Mouse (Mus musculus): Measurements from ENCODE around the gene Hook1. TPM values are rescaled to one million over a fixed set of nuclear protein-coding genes. Genes with fewer than 3 reads are reported as not detected.

The Hook1 gene
- polyA plus RNA-seq, 1 experiment from 2014 or later: 13.0 TPM

DNA sequence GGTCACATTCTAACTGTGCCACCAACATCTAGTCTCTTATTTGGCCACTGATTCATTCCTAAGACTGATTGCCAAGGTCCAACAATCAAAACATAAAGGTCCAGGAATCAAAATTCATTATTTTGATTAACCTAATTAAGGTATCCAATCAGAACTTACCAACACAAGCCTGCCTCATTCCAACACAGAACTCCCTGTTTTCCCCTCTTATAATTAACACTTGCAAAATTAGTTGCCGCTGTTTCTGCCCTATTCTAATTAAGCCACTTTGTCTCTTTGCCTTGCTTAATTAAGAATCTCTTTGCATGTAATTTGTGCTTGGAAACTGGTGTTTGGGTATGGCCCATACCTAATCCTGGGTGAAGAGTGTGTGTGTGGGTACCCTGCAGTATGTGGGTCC lies 37.1 kb upstream of the Hook1 start:
- no peaks in the 10 kb centered on the region for H3K9me3 ChIP-seq (ENCODE audit: control insufficient read depth, low read length)
- ATAC-seq (ENCODE audit: low FRiP score, low TSS enrichment) (no peak), DNase-seq (ENCODE audit: low spot score) (no peak)
- H3K36me3 ChIP-seq (ENCODE audit: control insufficient read depth, insufficient read depth, low read length): no peaks in the 10 kb centered on the region
- no peak overlapping the region for H3K27ac ChIP-seq (replicated peaks)
- TF ChIP-seq EP300 (optimal IDR thresholded peaks at IDR 0.05): no peak
- TF ChIP-seq CTCF (IDR thresholded peaks at IDR 0.05; ENCODE audit: low read depth): no peak
- no peak overlapping the region for H3K4me2 ChIP-seq (replicated peaks; ENCODE audit: low read depth)
- H3K27me3 ChIP-seq (ENCODE audit: control insufficient read depth, insufficient read depth, low read length): no peaks in the 10 kb centered on the region
- H3K4me3 ChIP-seq (ENCODE audit: low read depth, low read length): no peak overlapping the region
- 93% methylated on average over 1 of the region's 1 CpGs for WGBS
- no peak overlapping the region for H3K9ac ChIP-seq (ENCODE audit: low read length)
- H3K4me1 ChIP-seq (replicated peaks; ENCODE audit: control insufficient read depth, insufficient read depth): no peaks in the 10 kb centered on the region

DNA sequence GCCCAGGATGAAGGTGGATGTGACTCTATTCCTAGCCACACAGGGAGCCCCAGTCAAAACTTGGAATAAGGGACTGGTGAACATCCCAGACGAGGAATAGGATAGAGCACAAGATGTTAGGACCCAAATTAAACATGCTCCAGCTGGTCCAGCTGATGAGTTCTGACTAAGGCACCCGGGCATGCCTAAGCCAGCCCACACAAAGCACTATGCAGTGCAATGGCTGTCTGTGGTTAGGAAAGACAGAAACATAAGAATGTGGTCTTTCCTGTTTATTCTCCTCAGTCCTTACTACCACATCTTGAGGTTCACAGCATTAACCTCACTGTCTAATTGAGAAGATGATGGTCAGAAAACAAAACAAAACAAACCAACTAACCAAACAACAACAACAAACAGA lies 35.7 kb upstream of the Hook1 start:
- no peak overlapping the region for H3K9ac ChIP-seq (ENCODE audit: low read length)
- H3K36me3 ChIP-seq (ENCODE audit: control insufficient read depth, insufficient read depth, low read length): no peaks in the 10 kb centered on the region
- no peak overlapping the region for H3K4me3 ChIP-seq (ENCODE audit: low read depth, low read length)
- DNase-seq (ENCODE audit: low spot score) (no peak), ATAC-seq (ENCODE audit: low FRiP score, low TSS enrichment) (no peak; the same call in 1 of the 2 replicates)
- no peaks in the 10 kb centered on the region for H3K4me1 ChIP-seq (replicated peaks; ENCODE audit: control insufficient read depth, insufficient read depth)
- WGBS: 48% methylated on average over 2 of the region's 2 CpGs
- no peak overlapping the region for H3K27ac ChIP-seq (replicated peaks)
- no peak overlapping the region for H3K4me2 ChIP-seq (replicated peaks; ENCODE audit: low read depth)
- no peaks in the 10 kb centered on the region for H3K27me3 ChIP-seq (ENCODE audit: control insufficient read depth, insufficient read depth, low read length)
- TF ChIP-seq CTCF (IDR thresholded peaks at IDR 0.05; ENCODE audit: low read depth) (no peak), EP300 (optimal IDR thresholded peaks at IDR 0.05) (no peak)
- H3K9me3 ChIP-seq (ENCODE audit: control insufficient read depth, low read length): no peaks in the 10 kb centered on the region

- DNase-seq (ENCODE audit: low spot score) (no peak), ATAC-seq (ENCODE audit: low FRiP score, low TSS enrichment) (no peak)
- 77% methylated on average over 9 of the region's 9 CpGs for WGBS
- H3K27ac ChIP-seq (replicated peaks): no peak overlapping the region
- H3K4me3 ChIP-seq (ENCODE audit: low read depth, low read length): no peak overlapping the region
- TF ChIP-seq CTCF (IDR thresholded peaks at IDR 0.05; ENCODE audit: low read depth): no peak
- TF ChIP-seq EP300 (optimal IDR thresholded peaks at IDR 0.05): no peak
- H3K27me3 ChIP-seq (ENCODE audit: control insufficient read depth, insufficient read depth, low read length): no peaks in the 10 kb centered on the region
- no peaks in the 10 kb centered on the region for H3K36me3 ChIP-seq (ENCODE audit: control insufficient read depth, insufficient read depth, low read length)
- H3K4me1 ChIP-seq (replicated peaks; ENCODE audit: control insufficient read depth, insufficient read depth): no peaks in the 10 kb centered on the region
- no peak overlapping the region for H3K9ac ChIP-seq (ENCODE audit: low read length)
- no peak overlapping the region for H3K4me2 ChIP-seq (replicated peaks; ENCODE audit: low read depth)
- no peaks in the 10 kb centered on the region for H3K9me3 ChIP-seq (ENCODE audit: control insufficient read depth, low read length)
Observed at GRCm38 (mm10) chr4:95933801-95934356, 33.2 kb upstream of the Hook1 start.

DNA sequence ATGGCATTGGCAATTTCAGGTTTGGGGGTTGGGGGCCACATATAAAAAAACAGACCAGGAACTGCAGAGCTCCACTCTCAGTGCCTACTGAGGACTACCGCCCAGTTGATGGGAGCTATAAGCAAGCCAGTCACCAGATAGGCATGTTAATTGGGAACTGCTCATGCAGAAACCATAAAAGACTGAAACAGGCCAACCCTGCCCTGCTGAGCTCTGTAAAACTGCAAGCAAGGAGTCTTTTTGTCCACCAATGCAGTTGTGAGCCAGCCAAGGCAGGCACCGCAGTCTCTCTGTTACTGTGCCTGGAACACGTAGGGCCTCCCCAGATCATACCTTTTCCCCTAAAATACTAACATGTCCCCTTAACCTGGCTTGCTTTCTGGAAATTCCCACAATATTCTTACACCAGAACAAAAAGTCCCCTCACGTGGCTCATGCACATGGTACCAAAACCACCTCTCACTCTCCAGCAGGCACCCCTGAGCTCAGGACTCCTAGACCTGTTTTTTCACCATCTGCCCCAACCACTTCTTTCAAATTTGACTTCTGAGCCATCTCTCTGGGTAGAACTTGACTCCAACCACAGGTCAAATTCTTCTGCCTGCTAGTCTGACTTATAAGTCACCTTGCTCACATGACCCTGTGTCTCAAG lies 32.5 kb upstream of the Hook1 start:
- Histone ChIP-seq H3K4me2 (replicated peaks; ENCODE audit: low read depth) (no peak overlapping the region), H3K4me3 (ENCODE audit: low read depth, low read length) (no peak overlapping the region), H3K27me3 (ENCODE audit: control insufficient read depth, insufficient read depth, low read length) (no peaks in the 10 kb centered on the region), H3K27ac (replicated peaks) (no peak overlapping the region), H3K9me3 (ENCODE audit: control insufficient read depth, low read length) (no peaks in the 10 kb centered on the region), H3K9ac (ENCODE audit: low read length) (no peak overlapping the region), H3K36me3 (ENCODE audit: control insufficient read depth, insufficient read depth, low read length) (no peaks in the 10 kb centered on the region), H3K4me1 (replicated peaks; ENCODE audit: control insufficient read depth, insufficient read depth) (no peaks in the 10 kb centered on the region)
- ATAC-seq (ENCODE audit: low FRiP score, low TSS enrichment): no peak
- no peak for DNase-seq (ENCODE audit: low spot score)
- WGBS: 80% methylated on average over 4 of the region's 4 CpGs
- TF ChIP-seq CTCF (IDR thresholded peaks at IDR 0.05; ENCODE audit: low read depth): no peak
- TF ChIP-seq EP300 (optimal IDR thresholded peaks at IDR 0.05): no peak

GRCm38 (mm10) chr4:95938701-95939100 lies 28.3 kb upstream of the Hook1 start:
- TF ChIP-seq CTCF (IDR thresholded peaks at IDR 0.05; ENCODE audit: low read depth) (no peak), EP300 (optimal IDR thresholded peaks at IDR 0.05) (no peak)
- Histone ChIP-seq H3K27me3 (ENCODE audit: control insufficient read depth, insufficient read depth, low read length) (no peaks in the 10 kb centered on the region), H3K4me3 (ENCODE audit: low read depth, low read length) (no peak overlapping the region), H3K27ac (replicated peaks) (no peak overlapping the region), H3K9me3 (ENCODE audit: control insufficient read depth, low read length) (no peaks in the 10 kb centered on the region), H3K4me1 (replicated peaks; ENCODE audit: control insufficient read depth, insufficient read depth) (no peaks in the 10 kb centered on the region), H3K36me3 (ENCODE audit: control insufficient read depth, insufficient read depth, low read length) (no peaks in the 10 kb centered on the region), H3K4me2 (replicated peaks; ENCODE audit: low read depth) (no peak overlapping the region), H3K9ac (ENCODE audit: low read length) (no peak overlapping the region)
- DNase-seq (ENCODE audit: low spot score): no peak
- no peak for ATAC-seq (ENCODE audit: low FRiP score, low TSS enrichment)
- 75% methylated on average over 3 of the region's 3 CpGs for WGBS

DNA sequence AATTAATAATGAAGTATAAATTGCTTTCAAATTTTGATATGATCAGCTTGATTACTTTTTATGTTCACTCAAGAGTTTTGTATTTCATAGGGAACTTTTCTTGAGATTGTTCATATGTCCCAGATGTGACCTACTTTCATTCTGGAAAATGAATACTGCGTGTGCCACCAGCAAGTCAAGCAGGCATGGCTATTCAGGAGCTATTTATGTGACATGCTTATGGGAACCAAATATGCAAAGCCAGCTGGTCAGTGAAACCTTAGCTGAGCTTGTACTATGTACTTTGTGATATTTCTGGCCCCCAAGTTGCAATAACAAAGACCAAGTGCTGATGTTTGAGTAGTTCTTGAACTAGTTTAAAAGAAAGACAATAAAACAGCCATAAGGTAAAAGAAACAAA lies 19.1 kb upstream of the Hook1 start:
- Histone ChIP-seq H3K4me2 (replicated peaks; ENCODE audit: low read depth) (no peak overlapping the region), H3K9me3 (ENCODE audit: control insufficient read depth, low read length) (no peaks in the 10 kb centered on the region), H3K4me3 (ENCODE audit: low read depth, low read length) (no peak overlapping the region), H3K36me3 (ENCODE audit: control insufficient read depth, insufficient read depth, low read length) (no peaks in the 10 kb centered on the region), H3K9ac (ENCODE audit: low read length) (no peak overlapping the region), H3K27me3 (ENCODE audit: control insufficient read depth, insufficient read depth, low read length) (no peaks in the 10 kb centered on the region), H3K27ac (replicated peaks) (no peak overlapping the region), H3K4me1 (replicated peaks; ENCODE audit: control insufficient read depth, insufficient read depth) (no peaks in the 10 kb centered on the region)
- no peak for ATAC-seq (ENCODE audit: low FRiP score, low TSS enrichment)
- 69% methylated on average over 1 of the region's 1 CpGs for WGBS
- no peak for TF ChIP-seq CTCF (IDR thresholded peaks at IDR 0.05; ENCODE audit: low read depth)
- no peak for DNase-seq (ENCODE audit: low spot score)
